ENCODE assay signal across 17 mouse cellular contexts in genomic region chr14:18773724-18774123, GRCm38 (mm10).
DNase-seq lines count a peak whose midpoint lies in the region; ATAC-seq and TF ChIP-seq lines count a peak whose summit lies in the region.
"Had no signal": no experiment of that assay in that cellular context is flagged by ENCODE, and none has a peak within 500 bp of the region (broad histone marks: within the 10 kb centered on the region; RNA-seq: fewer than 3 reads in every experiment).

No protein-coding gene starts in this region.

- no peaks in the 10 kb centered on the region for H3K36me3 ChIP-seq in forebrain, embryonic 13.5 days (ENCODE audit: poor library complexity, severe bottlenecking)
- H3K36me3 ChIP-seq: intestine, embryonic 15.5 days; limb, embryonic 15.5 days had no signal

- H3K4me2 ChIP-seq in forebrain, embryonic 13.5 days, result no peak overlapping the region
- H3K4me2 ChIP-seq: heart, embryonic 11.5 days; intestine, embryonic 15.5 days; limb, embryonic 15.5 days; lung, embryonic 14.5 days had no signal

- H3K27me3 ChIP-seq in forebrain, embryonic 13.5 days, result no peaks in the 10 kb centered on the region
- H3K27me3 ChIP-seq: intestine, embryonic 15.5 days; limb, embryonic 15.5 days had no signal

- WGBS in forebrain, embryonic 13.5 days, result 68% methylated on average over 2 of the region's 2 CpGs

- peak; percentile 46 for DNase-seq in adrenal gland, adult 2 months
- no peak for DNase-seq in adrenal gland, postnatal 25 days
- no peak for DNase-seq in left cerebral cortex, adult 2 months (ENCODE audit: extremely low spot score in 1 of 2, low spot score in 2 of 2)
- DNase-seq in left cerebral cortex, adult 11 months (ENCODE audit: low spot score), result no peak
- DNase-seq in adipocyte (ENCODE audit: low spot score), result peak; percentile 28
- DNase-seq in mesoderm, embryonic 11.5 days (ENCODE audit: low read depth, low spot score), result peak; percentile 39
- DNase-seq in thymus, postnatal 4 days, result no peak
- DNase-seq: cerebellum, postnatal 10 days; gastrocnemius, postnatal 25 days; kidney, postnatal 10 days; lung, embryonic 14.5 days; right cerebral cortex, postnatal 25 days had no signal

- no peaks in the 10 kb centered on the region for H3K4me1 ChIP-seq in forebrain, embryonic 13.5 days
- H3K4me1 ChIP-seq: intestine, embryonic 15.5 days; limb, embryonic 15.5 days had no signal

- no peak overlapping the region for H3K9ac ChIP-seq in forebrain, embryonic 13.5 days
- H3K9ac ChIP-seq: intestine, embryonic 15.5 days; limb, embryonic 15.5 days; lung, embryonic 14.5 days had no signal

- TF ChIP-seq CTCF in left cerebral cortex, adult 2 months (IDR thresholded peaks at IDR 0.05), result no peak

- no peak for ATAC-seq in forebrain, embryonic 13.5 days
- ATAC-seq: forebrain, embryonic 14.5 days; intestine, embryonic 15.5 days had no signal

- peak overlapping the region; percentile 69 for H3K27ac ChIP-seq in left cerebral cortex, adult 2 months
- H3K27ac ChIP-seq in forebrain, embryonic 13.5 days, result no peak overlapping the region
- H3K27ac ChIP-seq: intestine, embryonic 15.5 days; limb, embryonic 15.5 days had no signal

- intact Hi-C loops in left cerebral cortex, adult 2 months (cut with DNase I), result loop anchor here (5.0 kb wide), 1 partner anchor 226 kb away; no protein-coding TSS in a partner anchor

- H3K4me3 ChIP-seq in left cerebral cortex, adult 2 months, result no peak overlapping the region
- H3K4me3 ChIP-seq in forebrain, embryonic 13.5 days, result no peak overlapping the region
- H3K4me3 ChIP-seq: intestine, embryonic 15.5 days; limb, embryonic 15.5 days had no signal

- H3K9me3 ChIP-seq in forebrain, embryonic 13.5 days (replicated peaks), result no peaks in the 10 kb centered on the region
- H3K9me3 ChIP-seq: intestine, embryonic 15.5 days; limb, embryonic 15.5 days had no signal

Comparison
In these comparisons a context has a peak if more than half of its experiments do, and no peak if none do; other contexts are left out.
1. DNase-seq: peak in adrenal gland, adult 2 months (single experiment), adipocyte (single experiment) and mesoderm, embryonic 11.5 days (single experiment); none in adrenal gland, postnatal 25 days (single experiment), left cerebral cortex, adult 2 months (0 of 2), left cerebral cortex, adult 11 months (single experiment) and thymus, postnatal 4 days (single experiment).